Mouse (Mus musculus) liver, adult 2 months (tissue): ENCODE data around the gene Rhov.

Experiments used
- CTCF ChIP-seq: fragments of 200-500 bp; IDR thresholded peaks from 2 replicates; pipeline ENCODE4 v1.5.1; 2011; ENCODE audit warnings: low read depth, low read length, control low read depth
- POLR2A ChIP-seq: fragments of 200-500 bp; IDR thresholded peaks from 2 replicates; pipeline ENCODE4 v1.6.1; 2011; ENCODE audit warnings: low read length, control low read depth; ENCODE audit not compliant: insufficient read depth; ENCODE audit errors: extremely low read depth

GRCm38 (mm10) chr2:119304391-119304790, 33.3 kb upstream of the Rhov start:
- no peak for TF ChIP-seq POLR2A
- no peak for TF ChIP-seq CTCF
